Mouse (Mus musculus) adrenal gland, postnatal 36 days (tissue): ENCODE measurements at regions not wholly inside any gene's neighbourhood (a gene's known extent, or its start where the extent isn't known, plus 50 kb on each side); places are given as distances from the start of the nearest gene placed in this dataset.

ENCODE experiments used
- DNase-seq, 2 experiments: peaks; one replicate each; pipeline ENCODE4 v3.0.0; 2021; ENCODE audit warnings: mixed read lengths in 1 of 2

- DNase-seq = no peak
Measured at GRCm38 (mm10) chr4:142956832-142957429, 255.9 kb downstream of the Prdm2 start.

DNA sequence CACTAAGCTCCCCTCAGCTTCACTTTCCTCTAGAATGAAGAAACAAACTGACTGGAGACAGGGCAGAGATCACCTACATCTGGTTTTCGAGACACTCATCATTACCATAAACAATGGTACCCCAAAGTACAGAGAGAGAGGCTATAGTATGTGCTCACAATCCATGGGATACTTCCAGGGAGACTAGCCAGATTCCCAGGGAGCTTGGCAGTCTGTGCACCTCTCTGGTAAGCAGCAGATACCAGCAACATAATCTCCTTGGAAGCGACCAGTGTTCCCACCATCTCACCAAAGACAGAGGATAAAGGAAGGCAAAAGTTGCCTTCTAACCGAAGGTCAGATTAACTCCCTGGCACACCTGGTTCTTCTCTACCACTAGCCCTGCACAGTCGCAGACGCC lies 256.4 kb downstream of the Prdm2 start:
- DNase-seq = no peak

DNA sequence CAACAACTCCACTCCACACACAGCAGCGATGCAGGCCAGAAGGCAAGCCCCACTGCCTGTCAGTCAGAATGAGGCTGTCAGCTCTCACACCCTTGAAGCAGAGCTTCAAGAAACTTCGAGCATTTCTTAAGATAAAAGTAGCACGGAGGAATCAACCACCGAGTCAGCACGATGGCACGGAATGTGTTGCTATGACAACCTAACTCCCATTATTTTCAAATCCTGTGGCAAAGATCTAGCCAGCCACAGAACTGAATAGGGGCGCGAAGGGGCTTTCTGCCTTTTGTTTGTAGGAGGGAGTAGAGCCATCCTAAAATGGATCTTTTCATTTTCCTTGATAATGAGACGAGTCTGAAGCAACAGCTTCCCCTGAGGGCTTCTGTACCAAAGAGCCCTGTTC lies 259.1 kb downstream of the Prdm2 start:
- DNase-seq = no peak

DNA sequence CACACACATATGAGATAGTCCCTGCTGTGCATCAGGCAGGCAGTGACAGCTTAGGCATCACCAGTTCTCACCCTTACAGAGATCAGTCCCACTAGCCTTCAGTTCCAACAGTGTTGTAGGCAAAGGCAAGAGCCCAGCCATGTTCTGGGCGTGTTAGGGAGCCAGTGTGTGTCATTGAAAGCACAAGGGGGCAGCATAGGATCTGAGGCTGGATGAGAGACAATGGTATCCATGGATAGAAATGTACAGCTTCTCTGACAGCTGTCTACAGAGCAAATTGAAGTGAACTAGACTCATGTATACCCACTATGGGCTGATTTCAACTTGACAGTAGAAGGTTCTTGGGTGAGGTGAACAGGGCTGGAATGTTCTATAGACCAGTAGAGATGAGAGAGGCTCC lies 259.9 kb downstream of the Prdm2 start:
- no peak for DNase-seq

DNA sequence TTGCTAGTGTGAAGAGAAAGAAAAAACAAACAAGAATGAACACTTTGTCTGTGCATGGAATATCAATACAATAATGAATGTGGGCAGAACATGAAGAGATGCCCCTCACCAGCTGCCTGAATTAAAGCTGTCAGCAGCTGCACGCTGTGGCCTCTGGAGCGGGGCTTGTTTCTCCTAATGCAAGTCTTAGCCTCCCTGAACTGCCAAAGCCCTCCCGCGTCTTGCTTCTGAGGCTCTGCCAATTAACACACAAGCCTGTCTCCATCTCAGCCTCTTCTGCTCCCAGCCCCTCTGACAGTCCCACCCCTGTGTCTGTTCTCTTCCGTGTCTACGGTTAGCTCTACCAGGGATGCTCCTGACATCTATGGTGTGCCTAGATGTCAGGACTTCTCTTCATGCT lies 265.1 kb downstream of the Prdm2 start:
- DNase-seq = no peak

GRCm38 (mm10) chr4:142933627-142934026 lies 279.2 kb downstream of the Prdm2 start:
- DNase-seq = no peak

- DNase-seq = no peak
Measured at GRCm38 (mm10) chr4:142929245-142929644, 283.6 kb downstream of the Prdm2 start.

- no peak for DNase-seq
Measured at GRCm38 (mm10) chr4:142927328-142928108, 285.3 kb downstream of the Prdm2 start.

GRCm38 (mm10) chr4:142925111-142925510 lies 287.7 kb downstream of the Prdm2 start:
- DNase-seq = no peak

DNA sequence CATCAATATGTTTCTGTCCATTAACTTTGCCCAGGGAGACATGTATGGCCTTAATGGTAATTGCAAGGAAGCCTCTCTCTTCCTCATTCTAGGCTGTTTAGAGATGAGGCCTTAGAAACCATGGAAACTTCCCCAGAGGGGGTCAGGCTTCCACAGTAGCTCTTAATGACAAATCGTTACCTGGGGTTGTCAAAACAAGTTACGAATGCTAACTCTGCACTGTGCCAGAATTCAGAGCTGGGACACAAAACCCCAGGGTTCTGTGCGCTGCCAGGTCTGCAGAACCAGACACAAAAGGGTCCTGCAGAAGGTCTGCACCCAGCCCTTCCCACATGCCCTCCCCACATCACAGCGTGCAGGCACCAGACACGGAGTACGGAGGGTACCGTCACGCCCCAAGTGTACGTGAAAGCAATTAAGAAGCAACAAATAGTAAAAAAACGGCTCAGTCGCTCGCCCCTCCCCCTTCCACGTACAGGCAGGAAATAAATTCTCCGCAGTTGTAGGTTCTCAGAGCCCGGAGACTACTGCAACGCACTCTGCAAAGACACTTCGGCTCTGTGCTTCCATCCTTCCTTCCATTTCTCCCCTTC lies 303.3 kb downstream of the Prdm2 start:
- no peak for DNase-seq

DNA sequence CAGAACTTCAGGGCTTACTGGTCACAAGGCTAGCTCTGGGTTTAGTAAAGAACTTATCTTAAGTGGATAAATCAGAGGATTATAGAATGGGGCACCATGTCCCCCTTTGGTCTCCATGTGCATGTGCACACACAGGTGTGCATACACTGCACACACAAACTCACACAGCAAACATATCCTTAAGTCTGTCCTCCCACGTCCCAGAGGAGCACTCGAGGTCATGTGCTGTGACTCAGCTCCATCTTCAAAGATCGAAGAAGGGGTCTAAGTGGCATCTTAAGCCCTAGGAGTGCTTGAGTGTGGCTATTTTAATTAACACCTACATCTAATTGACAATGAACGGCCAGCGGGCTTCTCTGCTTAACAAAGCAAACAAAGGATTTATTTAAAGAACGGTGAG lies 304.0 kb downstream of the Prdm2 start:
- no peak for DNase-seq

DNA sequence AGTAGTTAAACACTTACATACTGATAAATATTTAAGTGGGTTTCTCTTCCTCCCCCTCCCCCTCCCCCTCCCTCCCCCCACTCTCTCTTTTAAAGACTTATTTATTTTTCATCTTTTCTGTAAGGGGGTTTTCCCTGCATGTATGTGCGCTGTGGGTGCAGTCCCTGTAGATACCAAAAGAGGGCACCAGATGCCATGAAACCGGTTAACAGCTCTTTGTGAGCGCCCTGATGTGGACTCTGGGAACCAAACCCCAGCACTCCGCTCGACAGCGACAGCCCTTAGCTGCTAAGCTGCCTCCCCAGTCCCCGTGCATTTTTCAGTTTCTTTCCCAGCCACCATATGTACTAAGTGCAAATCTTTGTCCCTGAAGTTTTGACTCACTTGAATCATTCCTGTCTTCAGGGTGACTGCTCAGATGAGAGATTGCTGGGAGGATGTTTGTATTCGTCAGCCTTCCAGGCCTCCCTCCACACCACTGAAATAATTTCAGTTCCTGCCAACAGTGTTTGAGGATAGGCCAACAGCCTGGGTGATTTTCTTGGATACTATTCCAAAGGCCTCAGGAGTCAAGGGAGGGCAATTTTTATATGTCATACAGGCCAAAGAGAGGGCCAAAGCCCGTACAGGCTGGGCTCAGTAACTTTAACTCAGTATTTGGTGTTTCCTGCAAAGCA lies 309.3 kb downstream of the Prdm2 start:
- peak; percentile 19 to 37 for DNase-seq

DNA sequence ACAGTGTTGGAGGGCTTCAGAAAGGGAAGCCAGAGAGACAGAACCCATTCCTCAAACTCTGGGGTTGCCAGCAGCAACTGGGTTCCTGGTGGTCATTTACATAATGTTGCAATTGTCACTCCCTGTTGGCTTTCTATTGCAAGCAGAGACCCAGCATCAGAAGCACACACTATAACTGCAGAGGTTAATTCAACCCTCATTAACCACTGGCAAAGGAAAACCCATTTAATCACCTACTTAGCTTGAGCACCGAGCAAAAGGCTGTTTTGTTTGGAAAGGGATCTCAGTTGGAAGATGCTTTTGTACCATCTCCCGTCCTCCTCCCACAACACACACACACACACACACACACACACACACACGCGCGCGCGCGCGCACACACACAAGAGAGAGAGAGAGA lies 312.0 kb downstream of the Prdm2 start:
- DNase-seq = no peak

DNA sequence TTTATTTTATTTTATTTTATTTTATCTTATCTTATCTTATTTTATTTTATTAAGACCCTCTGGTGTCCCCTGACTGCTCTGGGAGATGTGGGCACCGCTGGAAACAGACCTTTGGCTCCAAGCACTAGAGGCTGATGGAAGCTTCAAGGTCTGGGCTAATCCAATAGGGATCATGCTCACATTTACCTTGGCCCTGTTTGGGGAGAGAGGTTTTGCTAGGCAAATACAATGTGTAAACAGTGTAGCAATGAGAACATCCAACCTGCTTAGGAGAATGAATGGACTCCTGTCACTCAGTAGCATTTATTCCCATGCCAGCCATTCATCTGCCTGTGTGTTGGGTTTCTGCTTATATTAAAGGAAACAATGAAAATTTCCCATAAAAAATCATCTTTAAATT lies 313.8 kb downstream of the Prdm2 start:
- DNase-seq = no peak

DNA sequence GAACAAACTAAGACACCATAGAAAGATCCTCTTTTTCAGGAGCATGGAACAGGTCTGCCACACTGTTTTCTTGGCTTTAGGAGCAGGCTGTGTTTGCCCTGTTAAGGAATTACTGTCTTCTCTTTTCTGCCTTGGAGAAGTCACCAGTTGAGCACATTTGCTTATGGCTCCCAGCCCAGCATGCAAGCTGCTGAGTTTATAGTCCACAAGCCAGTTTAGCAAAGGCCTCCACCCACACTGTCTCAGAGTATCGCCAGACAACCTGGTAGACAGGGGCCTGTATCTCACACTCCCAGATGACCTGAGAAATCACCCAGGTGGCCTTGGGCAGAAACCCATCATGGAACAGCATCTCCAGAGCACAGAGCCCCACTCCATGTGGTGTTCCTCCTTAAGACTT lies 322.1 kb downstream of the Prdm2 start:
- DNase-seq = no peak

- DNase-seq = peak; percentile 31 to 48
Measured at GRCm38 (mm10) chr4:142888891-142889290, 323.9 kb downstream of the Prdm2 start.

DNA sequence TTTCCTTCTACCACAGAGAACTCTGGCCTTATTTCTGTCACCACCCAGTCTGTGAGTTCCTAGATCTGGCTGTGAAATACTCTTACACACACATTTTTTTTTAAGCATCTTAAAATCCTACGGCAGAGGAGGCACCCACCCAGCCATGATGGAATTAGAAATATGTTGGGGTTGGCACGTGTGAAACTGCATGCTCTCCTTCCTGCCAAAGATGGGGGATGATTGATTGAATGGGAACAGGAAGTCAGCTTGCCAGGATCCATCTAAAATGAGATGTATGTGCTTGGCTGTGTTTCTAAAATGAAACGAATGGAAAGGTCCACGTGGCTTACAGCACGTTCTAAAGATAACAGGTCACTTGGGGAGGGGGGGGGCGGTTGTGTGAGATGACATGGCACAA lies 324.9 kb downstream of the Prdm2 start:
- DNase-seq = no peak

- peak; percentile 80 to 81 for DNase-seq
Measured at GRCm38 (mm10) chr4:142880323-142880759, 332.5 kb downstream of the Prdm2 start.

GRCm38 (mm10) chr4:142876151-142876550 lies 336.6 kb downstream of the Prdm2 start:
- DNase-seq = no peak

- DNase-seq = no peak
Measured at GRCm38 (mm10) chr4:142875105-142875504, 337.7 kb downstream of the Prdm2 start.

DNA sequence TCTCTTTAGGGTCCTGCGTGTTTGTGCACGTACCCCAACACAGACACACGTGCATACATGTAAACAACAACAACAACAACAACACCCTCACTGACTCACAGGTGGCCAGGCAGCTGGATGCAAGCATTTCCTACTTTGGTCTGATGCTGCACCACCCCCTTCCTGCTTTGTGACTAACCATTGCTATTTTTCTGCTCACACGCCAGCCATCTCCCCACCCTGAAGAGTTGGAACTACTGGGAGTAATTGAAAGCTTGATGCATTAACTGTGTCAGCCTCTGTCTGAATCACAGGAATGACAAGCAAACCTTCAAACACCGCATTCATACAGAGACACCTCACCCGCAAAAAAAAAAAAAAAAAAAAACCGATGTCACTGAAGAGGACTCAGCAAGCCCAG lies 346.5 kb downstream of the Prdm2 start:
- no peak for DNase-seq

GRCm38 (mm10) chr4:142865593-142865992 lies 347.2 kb downstream of the Prdm2 start:
- peak in 1 of 2 experiments; percentile 22 for DNase-seq

GRCm38 (mm10) chr4:142863939-142864338 lies 348.9 kb downstream of the Prdm2 start:
- peak; percentile 44 to 61 for DNase-seq
